Mouse (Mus musculus): Measurements from ENCODE around the gene Gm45808. TPM values are rescaled to one million over a fixed set of nuclear protein-coding genes. Genes with fewer than 3 reads are reported as not detected.
A peak's percentile ranks its signal among the peaks of the same experiment; 100 is the strongest.
"Not testable (repeated sequence)": the region's sequence is repeated elsewhere in the genome, so short reads cannot be mapped to it uniquely, and the experiment has no call there.

Gene Gm45808
- polyA plus RNA-seq, 1 experiment from 2014 or later, result not detected

GRCm38 (mm10) chr7:45522194-45522752, 35.7 kb upstream of the Gm45808 start:
- Histone ChIP-seq H3K4me1 (peaks cover 14% of the 10 kb centered on the region), H3K4me3 (peak overlapping the region; percentile 52), H3K27me3 (no peaks in the 10 kb centered on the region), H3K36me3 (no peaks in the 10 kb centered on the region), H3K27ac (replicated peaks) (no peak overlapping the region), H3K9me3 (no peaks in the 10 kb centered on the region), H3K9ac (replicated peaks) (no peak overlapping the region), H3K4me2 (replicated peaks) (peak overlapping the region; percentile 49)
- ATAC-seq (ENCODE audit: low FRiP score, low read depth), result no peak; the same call in 1 of the 2 replicates
- WGBS, result 54% methylated on average over 16 of the region's 16 CpGs

- H3K4me3 ChIP-seq, result peak overlapping the region; percentile 52
- peak overlapping the region; percentile 49 for H3K4me2 ChIP-seq (replicated peaks)
- peak overlapping the region; percentile 59 for H3K9ac ChIP-seq (replicated peaks)
- H3K27ac ChIP-seq (replicated peaks), result peak overlapping the region; percentile 75
- H3K9me3 ChIP-seq, result no peaks in the 10 kb centered on the region
- ATAC-seq (ENCODE audit: low FRiP score, low read depth), result peak; percentile 69
- H3K4me1 ChIP-seq, result peaks cover 14% of the 10 kb centered on the region
- WGBS, result under 1% methylated on average over 28 of the region's 28 CpGs
- H3K36me3 ChIP-seq, result no peaks in the 10 kb centered on the region
- H3K27me3 ChIP-seq, result no peaks in the 10 kb centered on the region
Observed at GRCm38 (mm10) chr7:45521728-45522184, 35.1 kb upstream of the Gm45808 start.

GRCm38 (mm10) chr7:45520605-45521004, 34.0 kb upstream of the Gm45808 start:
- Histone ChIP-seq H3K27ac (replicated peaks) (no peak overlapping the region), H3K9ac (replicated peaks) (no peak overlapping the region), H3K36me3 (no peaks in the 10 kb centered on the region), H3K4me1 (peaks cover 14% of the 10 kb centered on the region), H3K9me3 (no peaks in the 10 kb centered on the region), H3K27me3 (no peaks in the 10 kb centered on the region), H3K4me2 (replicated peaks) (no peak overlapping the region), H3K4me3 (no peak overlapping the region)
- 95% methylated on average over 7 of the region's 7 CpGs for WGBS
- no peak for ATAC-seq (ENCODE audit: low FRiP score, low read depth)

GRCm38 (mm10) chr7:45519345-45520120, 32.9 kb upstream of the Gm45808 start:
- ATAC-seq (ENCODE audit: low FRiP score, low read depth), result no peak
- no peak overlapping the region for H3K27ac ChIP-seq (replicated peaks)
- WGBS, result 81% methylated on average over 8 of the region's 8 CpGs
- no peaks in the 10 kb centered on the region for H3K27me3 ChIP-seq
- no peaks in the 10 kb centered on the region for H3K36me3 ChIP-seq
- H3K9ac ChIP-seq (replicated peaks), result no peak overlapping the region
- H3K4me2 ChIP-seq (replicated peaks), result no peak overlapping the region
- no peaks in the 10 kb centered on the region for H3K9me3 ChIP-seq
- H3K4me1 ChIP-seq, result peaks cover 3% of the 10 kb centered on the region
- no peak overlapping the region for H3K4me3 ChIP-seq

- no peak overlapping the region for H3K27ac ChIP-seq (replicated peaks)
- H3K36me3 ChIP-seq, result no peaks in the 10 kb centered on the region
- H3K4me1 ChIP-seq, result peaks cover under 1% of the 10 kb centered on the region; the same call in 1 of the 2 replicates
- 93% methylated on average over 16 of the region's 16 CpGs for WGBS
- H3K27me3 ChIP-seq, result no peaks in the 10 kb centered on the region
- no peak overlapping the region for H3K9ac ChIP-seq (replicated peaks)
- ATAC-seq (ENCODE audit: low FRiP score, low read depth), result no peak
- H3K4me3 ChIP-seq, result no peak overlapping the region
- H3K9me3 ChIP-seq, result no peaks in the 10 kb centered on the region
- H3K4me2 ChIP-seq (replicated peaks), result no peak overlapping the region
Observed at GRCm38 (mm10) chr7:45518618-45519017, 32.0 kb upstream of the Gm45808 start.

GRCm38 (mm10) chr7:45516846-45517245, 30.2 kb upstream of the Gm45808 start:
- not testable (repeated sequence) for H3K9me3 ChIP-seq; H3K9ac ChIP-seq (replicated peaks); H3K27ac ChIP-seq (replicated peaks); ATAC-seq (ENCODE audit: low FRiP score, low read depth); H3K36me3 ChIP-seq; H3K27me3 ChIP-seq; H3K4me2 ChIP-seq (replicated peaks); H3K4me1 ChIP-seq; H3K4me3 ChIP-seq
- 76% methylated on average over 5 of the region's 5 CpGs for WGBS

GRCm38 (mm10) chr7:45515436-45515835, 28.8 kb upstream of the Gm45808 start:
- Histone ChIP-seq H3K9ac (replicated peaks) (0 out of 2 replicates have a peak overlapping the region, but pooled peaks have one; percentile 28), H3K9me3 (no peaks in the 10 kb centered on the region), H3K4me3 (no peak overlapping the region), H3K4me2 (replicated peaks) (no peak overlapping the region), H3K36me3 (no peaks in the 10 kb centered on the region), H3K27me3 (no peaks in the 10 kb centered on the region), H3K27ac (replicated peaks) (no peak overlapping the region), H3K4me1 (no peaks in the 10 kb centered on the region)
- 28% methylated on average over 16 of the region's 16 CpGs for WGBS
- ATAC-seq (ENCODE audit: low FRiP score, low read depth), result no peak

GRCm38 (mm10) chr7:45514411-45514810, 27.8 kb upstream of the Gm45808 start:
- no peak overlapping the region for H3K4me3 ChIP-seq
- no peaks in the 10 kb centered on the region for H3K36me3 ChIP-seq
- H3K27me3 ChIP-seq, result no peaks in the 10 kb centered on the region
- no peak for ATAC-seq (ENCODE audit: low FRiP score, low read depth)
- H3K9me3 ChIP-seq, result no peaks in the 10 kb centered on the region
- H3K4me1 ChIP-seq, result peaks cover 5% of the 10 kb centered on the region
- H3K27ac ChIP-seq (replicated peaks), result no peak overlapping the region
- 87% methylated on average over 7 of the region's 7 CpGs for WGBS
- H3K9ac ChIP-seq (replicated peaks), result no peak overlapping the region
- no peak overlapping the region for H3K4me2 ChIP-seq (replicated peaks)

GRCm38 (mm10) chr7:45509912-45510787, 23.5 kb upstream of the Gm45808 start, which contains the start of gene Nucb1:
Gene Nucb1 (minus strand): TSS chr7:45510406.
- Histone ChIP-seq H3K27ac (replicated peaks) (peak within 1 kb of the TSS; percentile 85), H3K4me1 (peaks cover 14% of the 10 kb centered on the region)
- ATAC-seq (ENCODE audit: low FRiP score, low read depth), result peak; percentile 91

GRCm38 (mm10) chr7:45509181-45509882, 22.7 kb upstream of the Gm45808 start:
- Histone ChIP-seq H3K4me1 (peaks cover 14% of the 10 kb centered on the region), H3K27me3 (no peaks in the 10 kb centered on the region), H3K9me3 (no peaks in the 10 kb centered on the region), H3K27ac (replicated peaks) (peak overlapping the region; percentile 85; the same call in 1 of the 2 replicates), H3K9ac (replicated peaks) (peak overlapping the region; percentile 87), H3K36me3 (peaks cover 15% of the 10 kb centered on the region), H3K4me2 (replicated peaks) (peak overlapping the region; percentile 80), H3K4me3 (peak overlapping the region; percentile 77)
- 44% methylated on average over 19 of the region's 19 CpGs for WGBS
- no peak for ATAC-seq (ENCODE audit: low FRiP score, low read depth)

More at GRCm38 (mm10) chr7:45509912-45510787, 23.5 kb upstream of the Gm45808 start, which contains the start of gene Nucb1:
- Histone ChIP-seq H3K9me3 (no peaks in the 10 kb centered on the region), H3K4me3 (peak within 1 kb of the TSS; percentile 77), H3K4me2 (replicated peaks) (peak within 1 kb of the TSS; percentile 80), H3K36me3 (peaks cover 15% of the 10 kb centered on the region), H3K27me3 (no peaks in the 10 kb centered on the region), H3K9ac (replicated peaks) (peak within 1 kb of the TSS; percentile 87)
- under 1% methylated on average over 44 of the region's 44 CpGs for WGBS

GRCm38 (mm10) chr7:45508561-45508960, 21.9 kb upstream of the Gm45808 start:
- H3K27ac ChIP-seq (replicated peaks), result no peak overlapping the region
- H3K4me1 ChIP-seq, result peaks cover 14% of the 10 kb centered on the region
- H3K4me3 ChIP-seq, result 0 out of 2 replicates have a peak overlapping the region, but pooled peaks have one; percentile 7
- H3K27me3 ChIP-seq, result no peaks in the 10 kb centered on the region
- H3K4me2 ChIP-seq (replicated peaks), result no peak overlapping the region
- no peaks in the 10 kb centered on the region for H3K9me3 ChIP-seq
- no peak for ATAC-seq (ENCODE audit: low FRiP score, low read depth)
- WGBS, result 86% methylated on average over 6 of the region's 6 CpGs
- no peak overlapping the region; the same call in 1 of the 2 replicates for H3K9ac ChIP-seq (replicated peaks)
- peaks cover 15% of the 10 kb centered on the region for H3K36me3 ChIP-seq

Data from midbrain, embryonic 12.5 days (tissue).